Mouse (Mus musculus): Measurements from ENCODE around the gene Msh4. TPM values are rescaled to one million over a fixed set of nuclear protein-coding genes. Genes with fewer than 3 reads are reported as not detected.

The Msh4 gene
- polyA plus RNA-seq, 1 experiment from 2014 or later: 0.08 TPM

- 63% methylated on average over 5 of the region's 5 CpGs for WGBS
- Histone ChIP-seq H3K4me3 (replicated peaks) (no peak overlapping the region), H3K4me2 (peak overlapping the region; percentile 14; the same call in 1 of the 2 replicates), H3K27ac (no peak overlapping the region), H3K9ac (no peak overlapping the region), H3K36me3 (peaks cover 50% of the 10 kb centered on the region), H3K9me3 (no peaks in the 10 kb centered on the region), H3K27me3 (replicated peaks) (no peaks in the 10 kb centered on the region), H3K4me1 (peaks cover 38% of the 10 kb centered on the region)
- ATAC-seq (ENCODE audit: insufficient read depth, low FRiP score, low read depth): no peak
These were observed 3.0 kb upstream of the Msh4 start for GRCm38 (mm10) chr3:153908919-153909318.

- WGBS: 83% methylated on average over 49 of the region's 49 CpGs
- no peak overlapping the region for H3K4me2 ChIP-seq
- no peaks in the 10 kb centered on the region for H3K9me3 ChIP-seq
- H3K4me3 ChIP-seq (replicated peaks): no peak overlapping the region
- peaks cover 22% of the 10 kb centered on the region for H3K4me1 ChIP-seq
- no peaks in the 10 kb centered on the region for H3K27me3 ChIP-seq (replicated peaks)
- H3K9ac ChIP-seq: no peak overlapping the region
- peak; percentile 13; the same call in 1 of the 2 replicates for ATAC-seq (ENCODE audit: insufficient read depth, low FRiP score, low read depth)
- H3K36me3 ChIP-seq: peaks cover 51% of the 10 kb centered on the region
- H3K27ac ChIP-seq: no peak overlapping the region
These were observed 445 bp downstream of the Msh4 start for GRCm38 (mm10) chr3:153905251-153906135.

- no peak overlapping the region for H3K27ac ChIP-seq
- peaks cover 43% of the 10 kb centered on the region for H3K36me3 ChIP-seq
- no peak for ATAC-seq (ENCODE audit: insufficient read depth, low FRiP score, low read depth)
- H3K27me3 ChIP-seq (replicated peaks): no peaks in the 10 kb centered on the region
- H3K9me3 ChIP-seq: no peaks in the 10 kb centered on the region
- H3K9ac ChIP-seq: no peak overlapping the region
- 66% methylated on average over 6 of the region's 6 CpGs for WGBS
- H3K4me1 ChIP-seq: peaks cover 16% of the 10 kb centered on the region; the same call in 1 of the 2 replicates
- H3K4me3 ChIP-seq (replicated peaks): no peak overlapping the region
- H3K4me2 ChIP-seq: no peak overlapping the region
These were observed 1.4 kb downstream of the Msh4 start for GRCm38 (mm10) chr3:153904586-153904985.

GRCm38 (mm10) chr3:153902595-153902994 lies 3.3 kb downstream of the Msh4 start:
- WGBS: 54% methylated on average over 3 of the region's 3 CpGs
- Histone ChIP-seq H3K4me3 (replicated peaks) (no peak overlapping the region), H3K27ac (no peak overlapping the region), H3K4me2 (no peak overlapping the region), H3K27me3 (replicated peaks) (no peaks in the 10 kb centered on the region), H3K4me1 (no peaks in the 10 kb centered on the region), H3K9ac (no peak overlapping the region), H3K36me3 (peaks cover 25% of the 10 kb centered on the region), H3K9me3 (no peaks in the 10 kb centered on the region)
- no peak for ATAC-seq (ENCODE audit: insufficient read depth, low FRiP score, low read depth)

- 70% methylated on average over 1 of the region's 1 CpGs for WGBS
- H3K4me3 ChIP-seq (replicated peaks): no peak overlapping the region
- no peak for ATAC-seq (ENCODE audit: insufficient read depth, low FRiP score, low read depth)
These were observed 4.0 kb downstream of the Msh4 start for GRCm38 (mm10) chr3:153901904-153902303.

GRCm38 (mm10) chr3:153897216-153897615 lies 8.7 kb downstream of the Msh4 start:
- Histone ChIP-seq H3K4me2 (no peak overlapping the region), H3K27ac (no peak overlapping the region), H3K36me3 (no peaks in the 10 kb centered on the region), H3K4me1 (no peaks in the 10 kb centered on the region), H3K9me3 (no peaks in the 10 kb centered on the region), H3K27me3 (replicated peaks) (no peaks in the 10 kb centered on the region), H3K9ac (no peak overlapping the region), H3K4me3 (replicated peaks) (no peak overlapping the region)
- WGBS: 60% methylated on average over 6 of the region's 6 CpGs
- ATAC-seq (ENCODE audit: insufficient read depth, low FRiP score, low read depth): no peak

More at GRCm38 (mm10) chr3:153901904-153902303, 4.0 kb downstream of the Msh4 start:
- Histone ChIP-seq H3K4me1 (no peaks in the 10 kb centered on the region), H3K36me3 (peaks cover 24% of the 10 kb centered on the region), H3K27me3 (replicated peaks) (no peaks in the 10 kb centered on the region), H3K9me3 (no peaks in the 10 kb centered on the region), H3K9ac (no peak overlapping the region), H3K27ac (no peak overlapping the region), H3K4me2 (no peak overlapping the region)

- WGBS: 78% methylated on average over 3 of the region's 3 CpGs
- Histone ChIP-seq H3K27me3 (replicated peaks) (no peaks in the 10 kb centered on the region), H3K4me3 (replicated peaks) (no peak overlapping the region), H3K36me3 (no peaks in the 10 kb centered on the region), H3K9ac (no peak overlapping the region), H3K9me3 (no peaks in the 10 kb centered on the region), H3K27ac (no peak overlapping the region), H3K4me2 (no peak overlapping the region), H3K4me1 (no peaks in the 10 kb centered on the region)
- ATAC-seq (ENCODE audit: insufficient read depth, low FRiP score, low read depth): no peak
These were observed 10.5 kb downstream of the Msh4 start for GRCm38 (mm10) chr3:153895454-153895853.

GRCm38 (mm10) chr3:153889188-153889781 lies 16.7 kb downstream of the Msh4 start:
- Histone ChIP-seq H3K9ac (no peak overlapping the region), H3K4me3 (replicated peaks) (no peak overlapping the region), H3K27ac (no peak overlapping the region), H3K4me2 (no peak overlapping the region), H3K4me1 (no peaks in the 10 kb centered on the region), H3K36me3 (no peaks in the 10 kb centered on the region), H3K9me3 (no peaks in the 10 kb centered on the region), H3K27me3 (replicated peaks) (no peaks in the 10 kb centered on the region)
- WGBS: 70% methylated on average over 8 of the region's 8 CpGs
- no peak for ATAC-seq (ENCODE audit: insufficient read depth, low FRiP score, low read depth)

GRCm38 (mm10) chr3:153888141-153888540 lies 17.8 kb downstream of the Msh4 start:
- Histone ChIP-seq H3K4me1 (no peaks in the 10 kb centered on the region), H3K4me2 (no peak overlapping the region), H3K9ac (no peak overlapping the region), H3K4me3 (replicated peaks) (no peak overlapping the region), H3K9me3 (no peaks in the 10 kb centered on the region), H3K27me3 (replicated peaks) (no peaks in the 10 kb centered on the region), H3K27ac (no peak overlapping the region), H3K36me3 (no peaks in the 10 kb centered on the region)
- ATAC-seq (ENCODE audit: insufficient read depth, low FRiP score, low read depth): no peak
- 64% methylated on average over 6 of the region's 6 CpGs for WGBS

- no peaks in the 10 kb centered on the region for H3K4me1 ChIP-seq
- H3K36me3 ChIP-seq: no peaks in the 10 kb centered on the region
- no peaks in the 10 kb centered on the region for H3K9me3 ChIP-seq
- H3K27ac ChIP-seq: no peak overlapping the region
- no peak overlapping the region for H3K9ac ChIP-seq
- H3K27me3 ChIP-seq (replicated peaks): no peaks in the 10 kb centered on the region
- no peak overlapping the region for H3K4me2 ChIP-seq
- ATAC-seq (ENCODE audit: insufficient read depth, low FRiP score, low read depth): no peak
- no peak overlapping the region for H3K4me3 ChIP-seq (replicated peaks)
These were observed 19.6 kb downstream of the Msh4 start for GRCm38 (mm10) chr3:153886296-153886695.

- H3K36me3 ChIP-seq: no peaks in the 10 kb centered on the region
- no peak for ATAC-seq (ENCODE audit: insufficient read depth, low FRiP score, low read depth)
These were observed 34.5 kb downstream of the Msh4 start for GRCm38 (mm10) chr3:153871396-153871795.

More at GRCm38 (mm10) chr3:153871396-153871795, 34.5 kb downstream of the Msh4 start:
- H3K4me3 ChIP-seq (replicated peaks): no peak overlapping the region
- H3K9me3 ChIP-seq: no peaks in the 10 kb centered on the region
- H3K9ac ChIP-seq: no peak overlapping the region
- no peaks in the 10 kb centered on the region for H3K4me1 ChIP-seq
- WGBS: 86% methylated on average over 5 of the region's 5 CpGs
- H3K27ac ChIP-seq: no peak overlapping the region
- no peaks in the 10 kb centered on the region for H3K27me3 ChIP-seq (replicated peaks)
- no peak overlapping the region for H3K4me2 ChIP-seq
